Mouse (Mus musculus) activated CD4-positive, CD25-positive, alpha-beta regulatory T cell, adult 4 months (primary cell): Measurements from ENCODE around the gene Krba1. TPM values are rescaled to one million over a fixed set of nuclear protein-coding genes. Genes with fewer than 3 reads are reported as not detected.

Experiments used
- ATAC-seq: one replicate; pipeline ENCODE4 v1.8.0; 2017
- polyA plus RNA-seq, 2 experiments: library from polyadenylated mRNA; unstranded; fragments of 100-300 nt; shearing (Covaris generic); gene quantifications; one replicate each; pipeline ENCODE4 v1.2.1; 2017

Gene Krba1
- polyA plus RNA-seq, 2 experiments from 2014 or later, result 9.8 to 11.1 TPM

DNA sequence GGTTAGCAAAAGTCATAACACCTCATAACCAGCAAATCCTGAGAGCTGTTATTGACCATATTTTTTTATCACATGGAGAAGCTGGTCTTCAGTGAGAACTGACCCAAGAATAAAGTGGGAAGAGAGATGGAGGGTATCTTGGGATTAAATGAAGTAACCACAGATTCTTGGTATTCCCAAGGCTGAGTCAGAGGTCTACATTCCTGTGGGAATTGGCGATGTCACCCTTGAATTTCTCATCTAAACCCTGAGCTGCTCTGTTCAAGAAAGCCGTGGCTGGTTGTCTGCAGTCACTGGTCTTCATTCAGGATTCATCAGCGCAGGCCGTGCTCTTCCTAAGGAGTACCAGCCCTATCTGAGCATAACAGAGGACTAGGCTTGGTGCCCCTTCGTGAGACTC is 31.6 kb downstream of the Krba1 start:
- ATAC-seq, result no peak

DNA sequence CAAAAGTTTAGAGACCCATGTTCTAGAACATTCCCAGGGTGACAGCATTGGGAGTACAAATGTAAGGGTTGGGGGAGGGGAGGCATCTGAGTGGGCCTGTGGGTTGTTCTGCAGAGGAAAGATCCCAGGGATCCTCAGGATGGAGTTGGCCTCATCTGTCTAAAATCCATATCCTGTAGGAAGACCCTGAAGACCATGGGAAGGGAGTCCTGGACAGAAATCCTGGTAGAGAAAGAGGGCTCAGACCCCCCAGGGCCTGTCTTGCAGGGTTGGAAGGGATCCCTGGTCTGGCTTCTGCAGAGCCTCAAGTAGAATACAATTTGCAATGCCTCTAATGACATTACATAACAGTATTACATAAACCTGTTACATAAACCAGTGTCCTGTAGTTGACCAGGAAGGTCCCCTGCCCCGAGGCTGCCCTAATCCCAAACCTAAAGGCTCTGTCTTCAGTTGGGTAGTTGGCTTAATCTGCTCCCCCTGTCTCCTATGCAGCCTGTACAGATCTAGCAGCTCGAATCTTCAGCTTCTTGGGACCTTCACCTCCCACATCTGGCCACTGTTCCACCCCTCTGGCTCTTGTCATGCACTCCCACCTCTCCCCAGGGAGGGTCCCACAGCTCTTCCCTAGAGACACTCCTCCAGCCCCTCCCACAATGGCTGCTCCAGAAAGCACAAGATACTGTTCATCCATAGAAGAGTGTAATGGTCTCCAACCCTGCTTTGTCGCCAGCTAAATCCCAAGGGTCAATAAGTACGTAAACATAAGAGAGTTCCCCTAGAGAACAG is 33.6 kb downstream of the Krba1 start:
- no peak for ATAC-seq

DNA sequence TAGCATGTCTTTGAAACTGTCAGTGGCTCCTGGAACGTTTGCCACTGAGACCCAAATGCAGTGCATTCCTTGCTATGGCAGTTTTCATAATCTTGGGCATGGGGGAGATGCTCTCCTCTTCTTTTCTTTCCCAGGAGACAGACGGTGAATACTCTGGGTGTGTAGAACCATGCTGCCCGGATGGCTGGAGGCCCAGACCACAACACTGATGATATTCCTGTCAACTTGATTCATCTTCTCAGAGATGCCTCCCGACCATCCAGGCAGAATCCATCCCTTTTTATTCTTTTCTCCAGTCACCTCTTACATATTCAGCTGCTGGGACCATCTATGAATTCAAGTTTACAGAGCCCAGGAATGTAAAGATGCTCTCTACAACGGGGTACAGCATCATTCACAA is 35.4 kb downstream of the Krba1 start:
- ATAC-seq, result no peak

DNA sequence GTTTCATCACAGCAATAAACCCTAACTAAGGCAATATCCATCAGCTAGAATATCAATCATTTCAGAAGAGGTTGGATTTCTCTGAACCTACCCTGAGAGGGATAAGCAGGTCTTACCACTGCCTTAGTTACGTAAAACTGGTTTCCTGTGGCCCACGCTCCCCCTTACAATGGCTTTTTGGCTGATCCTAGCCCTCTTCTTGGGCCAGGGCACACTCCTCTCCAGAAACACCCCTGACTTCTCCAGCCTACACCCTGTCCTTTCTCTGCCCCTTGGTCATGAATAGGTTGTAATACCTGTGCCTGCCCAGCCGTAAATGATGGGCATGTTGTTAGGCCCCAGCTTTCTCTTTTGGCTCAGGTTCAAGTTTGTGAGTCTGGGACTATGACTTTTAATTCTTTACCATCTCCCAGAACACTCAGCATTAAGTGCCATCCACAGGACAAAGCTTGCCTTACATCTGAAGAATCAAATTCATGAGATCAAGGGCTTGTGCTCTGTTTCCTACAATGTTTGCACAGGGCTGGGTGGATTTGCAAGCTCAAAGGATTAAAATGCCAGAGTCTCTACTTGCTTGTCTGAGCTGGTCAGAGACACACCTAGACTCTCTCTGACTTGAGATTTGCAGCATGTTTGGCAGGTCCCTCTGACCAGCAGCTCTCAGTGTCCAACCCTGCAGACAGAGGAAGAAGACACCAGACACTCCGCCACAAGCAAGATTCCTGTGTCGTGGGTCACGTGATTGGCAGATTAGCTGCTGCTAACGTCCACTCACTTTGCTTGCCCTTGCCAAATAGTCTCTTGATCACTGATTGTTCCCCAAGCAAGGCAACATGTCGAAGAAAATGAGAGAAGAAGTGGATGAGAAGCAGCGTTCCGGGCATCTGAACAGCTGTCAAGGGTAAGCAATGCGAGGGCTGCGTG is 37.8 kb downstream of the Krba1 start:
- ATAC-seq, result no peak

DNA sequence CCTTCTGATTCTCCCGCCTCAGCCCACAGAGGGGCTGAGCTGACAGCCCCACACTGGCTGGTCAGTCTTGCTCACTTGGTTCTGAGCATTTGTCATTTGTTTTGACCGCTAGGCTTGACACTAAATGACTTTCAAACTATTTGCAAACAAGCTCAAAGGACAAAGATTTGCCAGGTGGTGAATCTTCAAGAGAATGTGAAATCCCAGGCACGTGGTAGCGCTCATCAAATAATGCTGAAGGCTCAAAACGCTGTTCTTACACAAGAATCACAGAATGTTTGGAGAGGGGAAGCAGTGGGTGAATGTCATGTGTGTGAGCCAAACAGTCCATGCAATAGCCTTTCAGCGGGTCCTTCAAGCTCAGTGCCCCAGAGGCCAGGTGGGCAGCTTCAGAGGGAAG is 39.3 kb downstream of the Krba1 start:
- ATAC-seq, result no peak

DNA sequence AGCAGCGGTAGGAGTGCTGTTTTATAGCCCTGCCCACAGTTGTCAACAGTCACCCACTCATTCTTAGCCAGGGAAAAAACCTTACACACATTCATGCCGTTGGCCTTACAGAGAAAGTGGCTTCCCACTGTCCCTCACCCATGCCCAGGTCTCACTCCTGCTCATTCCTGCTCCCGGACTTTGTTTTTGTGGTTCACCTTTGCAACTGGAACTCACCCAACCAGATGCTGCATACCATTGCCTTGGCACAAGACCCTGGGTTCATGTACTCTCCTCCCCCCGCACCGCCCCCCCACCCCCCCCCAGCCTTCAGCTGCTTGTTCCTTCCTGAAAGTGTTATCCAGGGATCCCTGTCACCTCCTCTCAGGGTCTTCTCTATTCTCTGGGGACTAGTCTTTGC is 39.7 kb downstream of the Krba1 start:
- no peak for ATAC-seq

DNA sequence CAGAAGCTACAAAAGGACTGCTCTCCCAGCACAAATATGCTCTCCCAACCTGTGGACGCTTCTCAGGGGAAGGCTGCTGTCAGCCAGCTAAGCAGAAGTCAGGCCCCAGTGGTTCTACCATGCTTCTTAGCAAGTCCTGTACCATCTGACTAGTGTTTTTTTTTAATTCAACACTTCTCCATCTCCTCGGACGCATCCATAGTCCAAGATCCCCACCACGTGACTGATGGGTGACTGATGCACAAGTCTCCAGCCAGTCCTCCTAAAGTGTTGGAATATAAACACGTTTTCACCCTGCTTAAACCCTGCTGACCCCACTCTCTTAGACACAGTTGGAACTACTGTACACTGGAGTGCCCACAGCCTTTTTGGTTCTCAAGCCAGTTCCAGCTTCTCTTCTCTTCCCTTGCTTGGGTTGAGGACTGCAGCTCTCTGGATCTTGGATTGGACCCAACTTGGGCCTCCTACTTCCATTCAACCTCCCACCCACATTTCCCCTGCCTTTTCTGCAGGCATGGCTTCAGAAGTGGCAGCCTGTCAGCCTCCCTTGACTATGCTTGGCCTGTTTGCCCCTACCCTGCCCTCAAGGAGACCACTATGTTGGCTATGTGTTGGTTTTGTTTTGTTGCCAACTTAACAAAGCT is 40.4 kb downstream of the Krba1 start:
- no peak for ATAC-seq

DNA sequence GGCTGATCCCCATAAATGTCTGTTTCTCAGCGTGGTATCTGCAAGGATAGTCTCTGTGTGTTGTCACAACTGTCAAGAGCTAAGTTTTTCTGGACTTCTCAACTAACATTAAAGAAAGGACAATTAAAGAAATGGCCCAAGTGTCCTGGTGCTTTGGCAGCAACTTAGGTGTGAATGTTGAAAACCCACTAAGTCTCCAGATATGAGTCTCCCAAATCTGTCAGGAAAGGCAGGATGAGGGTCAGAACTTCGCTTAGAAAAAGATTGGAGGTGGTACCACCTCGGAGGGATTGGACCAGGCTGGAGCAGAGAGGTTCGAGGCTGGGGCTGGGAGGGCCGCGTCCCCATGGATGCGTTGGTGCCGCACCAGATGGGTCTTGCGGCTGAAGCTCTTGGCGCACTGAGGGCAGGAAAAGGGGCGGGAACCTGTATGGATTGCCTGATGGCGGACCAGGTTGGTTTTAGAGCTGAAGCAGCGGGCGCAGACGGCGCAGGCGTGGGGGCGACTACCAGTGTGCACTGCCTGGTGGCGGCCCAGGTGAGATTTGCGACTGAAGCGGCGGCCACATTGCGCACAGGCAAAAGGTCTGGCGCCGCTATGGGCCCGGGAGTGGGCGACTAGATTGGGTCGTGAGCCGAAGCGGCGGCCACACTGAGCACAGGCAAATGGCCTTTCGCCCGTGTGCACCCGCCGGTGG is 42.4 kb downstream of the Krba1 start:
- no peak for ATAC-seq

DNA sequence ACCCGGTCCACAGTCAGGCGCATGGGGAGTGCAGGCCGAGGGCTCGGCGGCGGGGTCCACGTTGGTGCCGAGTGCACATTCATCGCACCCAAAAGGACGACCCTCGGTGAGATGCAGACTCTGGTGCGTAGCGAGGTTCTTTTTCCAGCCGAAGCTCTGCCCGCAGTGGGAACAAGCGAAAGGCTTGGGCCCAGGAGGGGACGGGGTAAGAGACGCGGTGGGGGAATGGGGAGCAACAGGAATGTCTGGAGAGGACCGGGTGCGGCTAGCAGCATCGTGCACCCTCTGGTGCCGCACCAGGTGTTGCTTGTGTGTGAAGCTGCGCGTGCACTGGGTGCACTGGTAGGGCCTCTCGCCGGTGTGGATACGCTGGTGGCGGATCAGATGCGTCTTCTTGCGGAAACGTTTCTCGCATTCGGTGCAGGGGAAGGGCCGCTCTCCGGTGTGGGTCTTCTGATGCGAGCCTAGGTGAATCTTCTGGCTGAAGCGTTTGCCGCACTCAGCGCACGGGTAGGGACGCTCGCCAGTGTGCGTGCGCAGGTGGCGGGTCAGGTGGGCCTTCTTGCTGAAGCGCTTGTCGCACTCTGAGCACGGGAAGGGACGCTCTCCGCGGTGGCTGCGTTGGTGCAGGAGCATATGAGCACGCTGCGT is 43.2 kb downstream of the Krba1 start:
- ATAC-seq, result no peak

DNA sequence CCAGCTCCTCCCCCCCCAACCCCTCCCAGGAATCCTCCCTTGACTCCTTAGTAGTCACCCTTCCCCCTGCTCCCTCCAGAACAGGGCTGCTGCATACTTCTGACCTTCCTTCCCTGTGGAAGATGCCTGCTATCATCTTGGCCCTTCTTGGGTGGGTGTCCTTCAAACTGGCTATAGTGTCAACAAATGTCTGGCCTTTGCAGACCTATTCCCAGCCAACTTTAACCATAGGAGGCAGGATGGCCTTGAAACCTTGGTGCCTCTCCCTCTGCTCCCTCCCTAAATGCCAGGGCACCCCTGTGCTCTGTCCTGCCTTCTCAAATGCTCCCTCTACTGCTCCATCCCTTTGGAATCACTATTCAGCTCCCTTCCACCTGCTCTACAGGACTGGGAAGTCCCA is 44.3 kb downstream of the Krba1 start:
- no peak for ATAC-seq

DNA sequence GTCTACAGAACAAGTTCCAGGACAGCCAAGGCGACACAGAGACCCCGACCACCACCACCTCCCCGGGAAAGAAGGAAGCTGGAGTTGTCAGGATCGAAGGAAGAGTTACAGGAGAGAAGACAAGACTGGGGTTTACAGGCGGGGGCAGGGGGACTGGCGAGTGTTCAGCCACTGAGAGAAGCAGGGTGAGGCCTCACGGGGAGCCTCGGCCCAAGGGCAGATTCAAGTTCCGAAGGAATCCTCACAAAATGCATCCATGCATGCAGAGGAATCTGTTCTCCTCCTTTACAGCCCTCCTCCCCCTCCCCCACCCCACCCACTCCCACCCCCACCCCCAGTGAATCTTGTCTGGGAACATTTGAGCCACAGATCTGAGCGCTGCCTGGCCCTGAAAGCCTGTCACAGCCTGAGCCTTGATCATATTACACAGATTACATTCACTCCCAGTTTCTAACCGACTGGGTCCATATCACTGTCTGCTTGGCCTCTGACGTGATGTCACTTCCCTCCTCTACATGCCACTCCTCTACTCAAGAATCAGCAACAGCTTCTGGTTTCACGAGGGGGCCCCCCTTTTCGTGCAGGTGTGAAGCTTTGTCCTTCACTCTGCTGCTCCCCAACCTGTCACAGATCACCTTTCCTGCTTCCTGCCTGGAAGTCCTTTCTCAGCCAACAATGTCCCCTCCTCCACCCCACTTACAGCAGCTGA is 45.1 kb downstream of the Krba1 start:
- no peak for ATAC-seq

DNA sequence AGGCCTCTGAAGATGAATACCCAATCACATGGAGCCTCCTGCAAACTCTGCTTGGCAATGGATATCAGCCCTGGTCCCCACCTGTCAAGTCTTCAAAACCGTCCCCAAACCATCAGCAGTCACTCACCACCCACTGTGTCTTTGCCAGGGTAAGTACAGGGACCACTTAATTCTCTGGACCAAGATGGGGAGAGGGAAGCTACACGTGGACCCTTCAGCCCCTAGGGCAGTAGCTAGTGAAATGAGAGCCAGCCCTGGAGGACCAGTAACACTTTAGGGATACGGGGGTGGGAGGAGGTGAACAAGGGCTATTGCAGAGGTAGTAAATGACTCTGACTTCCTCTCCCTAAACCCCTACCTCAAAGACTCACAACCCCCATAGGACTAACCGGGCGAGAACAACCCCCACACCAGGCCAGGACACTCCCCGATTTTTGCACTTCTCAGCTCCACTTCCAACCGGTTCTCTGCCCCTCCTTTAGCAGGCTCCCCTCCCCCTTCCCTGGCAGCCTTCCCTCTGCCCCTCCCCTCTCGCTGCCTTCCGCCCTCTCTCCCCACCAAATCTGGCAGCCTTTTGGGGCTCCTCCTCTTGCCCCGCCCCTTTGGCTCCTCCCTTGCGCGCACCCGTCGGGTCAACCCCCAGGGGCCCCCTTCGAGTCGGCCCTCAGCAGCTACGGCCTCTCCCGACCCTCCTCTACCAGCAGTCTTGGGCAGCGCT is 48.4 kb downstream of the Krba1 start:
- peak; percentile 81 for ATAC-seq

DNA sequence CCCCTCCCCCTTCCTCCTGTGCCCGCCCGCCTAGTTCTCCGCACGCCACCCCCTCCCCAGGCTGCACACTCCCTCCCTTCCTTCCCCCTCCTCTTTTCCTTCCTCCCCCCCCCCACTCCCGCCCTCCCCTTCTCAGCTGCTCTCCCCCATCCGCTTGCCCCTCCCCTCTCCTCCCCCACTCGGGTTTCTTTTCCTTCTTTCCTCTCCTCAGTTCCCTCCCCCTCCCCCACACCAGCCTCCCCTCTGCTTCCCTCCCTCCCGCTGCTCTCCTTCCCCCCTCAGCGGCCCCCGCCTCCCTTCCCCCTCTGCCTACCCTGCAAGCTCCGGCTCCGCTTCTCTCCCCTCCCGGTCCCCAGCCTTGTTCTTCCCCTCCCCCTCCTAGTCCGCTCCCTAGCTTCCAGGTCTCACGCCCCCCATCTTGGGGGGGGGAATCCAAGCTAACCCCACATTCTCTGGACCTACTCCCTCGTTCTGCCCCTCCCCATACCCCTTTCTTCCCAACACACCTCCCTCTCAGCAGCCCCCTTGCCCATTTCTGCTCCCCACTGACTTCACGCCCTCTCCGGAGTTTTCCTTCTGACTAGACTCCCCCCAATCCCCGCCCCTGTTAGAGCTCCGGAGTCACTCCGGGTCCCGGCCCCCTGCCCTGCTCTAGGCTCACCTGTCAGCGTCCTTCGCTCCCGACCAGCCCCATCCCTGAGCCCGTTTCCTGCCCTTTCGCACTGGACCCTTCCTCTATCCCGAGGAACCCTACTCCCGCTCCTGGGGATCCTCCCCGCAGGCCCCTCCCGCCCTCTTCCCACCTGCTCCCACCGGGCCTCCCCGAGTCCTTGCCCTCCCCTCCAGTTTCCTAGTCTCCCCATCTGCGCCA is 49.2 kb downstream of the Krba1 start:
- ATAC-seq, result no peak

DNA sequence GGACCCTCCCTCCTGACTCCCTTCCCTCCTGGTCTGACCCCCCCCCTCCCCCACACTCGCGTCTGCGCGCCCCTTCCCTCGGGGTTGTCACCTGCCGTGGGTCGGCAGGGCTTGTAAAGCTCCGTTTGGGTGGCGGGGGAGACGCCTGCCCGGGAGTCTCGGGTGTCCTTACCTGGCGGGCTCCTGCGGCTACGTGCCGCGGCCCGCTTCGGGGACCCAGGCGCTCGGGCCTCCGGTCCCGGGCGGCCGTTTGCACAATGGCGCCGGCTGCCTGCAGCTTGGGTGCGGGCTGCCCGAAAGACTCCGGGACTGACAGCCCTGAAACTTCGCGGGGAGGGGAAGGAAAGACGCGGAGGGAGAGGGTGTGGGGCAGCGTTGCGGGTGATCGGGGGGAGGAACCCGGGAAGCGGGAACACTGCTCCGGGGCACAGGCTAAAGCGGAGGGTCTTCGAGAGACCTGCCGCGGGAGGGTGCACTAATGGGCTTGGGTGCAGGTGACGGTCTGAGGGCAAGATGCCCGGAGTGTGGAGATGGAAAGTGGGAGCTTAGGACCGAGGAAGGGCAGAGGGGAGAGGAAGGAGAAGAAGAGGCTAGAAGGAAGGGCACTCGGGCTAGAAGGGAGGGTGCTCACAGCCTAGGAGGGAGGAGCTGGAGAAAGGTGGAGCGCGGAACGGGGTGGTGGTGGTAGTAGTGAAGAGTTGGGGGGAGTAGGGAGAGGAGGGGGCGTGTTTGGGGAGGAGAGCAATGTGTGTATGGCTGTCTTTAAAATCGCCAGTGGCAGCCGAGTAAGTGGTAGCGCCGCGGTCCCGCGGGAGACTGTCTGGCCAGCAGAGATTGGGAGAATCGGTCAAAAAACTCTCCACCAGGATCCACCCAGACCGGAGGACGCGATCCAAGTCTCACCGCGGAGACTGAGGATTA is 50.1 kb downstream of the Krba1 start, which contains the start of gene Zfp467:
TSS of gene Zfp467 (minus strand) at position 645 of the 921 bp plus-strand sequence.
- ATAC-seq, result peak; percentile 20

DNA sequence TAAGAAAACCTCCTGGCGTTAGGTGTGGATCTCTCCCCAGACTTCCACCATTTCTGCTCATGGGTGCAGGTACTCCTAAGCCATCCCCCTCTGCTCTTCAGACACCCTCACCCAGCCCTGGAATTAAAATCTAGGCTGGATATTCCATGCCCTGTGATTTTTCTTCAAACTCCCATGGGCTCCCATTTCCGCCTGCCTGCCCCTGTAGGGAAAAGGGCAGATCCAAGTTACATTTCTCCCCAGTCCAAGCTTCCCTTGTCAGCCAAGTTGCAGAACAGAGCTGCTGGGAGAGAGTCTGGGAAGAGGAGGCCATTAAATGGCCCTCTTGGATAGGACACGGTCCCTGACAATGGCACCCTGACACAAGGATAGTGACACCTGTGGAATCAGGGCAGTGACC is 50.9 kb downstream of the Krba1 start:
- ATAC-seq, result no peak

DNA sequence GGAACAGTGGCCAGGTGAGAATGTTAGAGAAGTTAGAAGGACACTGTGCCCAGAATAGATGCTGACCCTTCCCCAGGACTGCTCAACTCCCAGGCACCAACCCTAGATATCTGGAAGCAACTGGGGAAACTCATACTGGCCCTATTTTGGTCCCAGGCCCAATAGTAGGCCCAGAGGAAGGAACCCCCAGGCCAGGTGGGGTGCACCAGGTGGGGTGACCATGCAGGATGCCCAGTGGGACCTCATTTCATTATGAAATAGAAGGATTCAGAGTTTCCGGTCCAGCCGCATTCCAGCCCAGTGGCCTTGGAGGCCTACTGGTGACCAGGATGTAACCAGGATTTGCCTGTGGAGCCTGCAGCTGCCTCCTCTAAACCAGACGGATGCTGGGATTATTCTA is 51.5 kb downstream of the Krba1 start:
- no peak for ATAC-seq

DNA sequence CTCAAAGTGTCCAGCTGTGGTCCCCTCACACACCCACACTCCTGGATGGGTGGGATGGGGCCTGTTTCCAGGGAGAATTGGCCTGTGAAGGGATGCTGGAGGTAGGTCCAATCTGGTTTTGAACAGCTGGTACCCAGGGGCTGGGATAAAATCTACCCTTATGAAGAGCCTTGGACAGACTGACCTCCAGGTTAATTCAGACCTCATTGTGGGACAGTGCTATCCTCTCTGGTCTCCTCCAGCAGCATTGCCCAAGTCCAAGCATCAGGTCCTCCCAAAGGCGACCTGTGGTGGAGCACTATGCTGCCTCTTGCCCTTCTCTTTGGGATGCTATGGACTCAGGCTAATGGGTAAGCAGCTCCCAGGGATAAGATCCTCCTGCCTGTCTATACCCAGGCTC is 52.5 kb downstream of the Krba1 start, which contains the start of gene Sspo:
TSS of gene Sspo (plus strand) at position 301 of the 400 bp plus-strand sequence.
- no peak for ATAC-seq

DNA sequence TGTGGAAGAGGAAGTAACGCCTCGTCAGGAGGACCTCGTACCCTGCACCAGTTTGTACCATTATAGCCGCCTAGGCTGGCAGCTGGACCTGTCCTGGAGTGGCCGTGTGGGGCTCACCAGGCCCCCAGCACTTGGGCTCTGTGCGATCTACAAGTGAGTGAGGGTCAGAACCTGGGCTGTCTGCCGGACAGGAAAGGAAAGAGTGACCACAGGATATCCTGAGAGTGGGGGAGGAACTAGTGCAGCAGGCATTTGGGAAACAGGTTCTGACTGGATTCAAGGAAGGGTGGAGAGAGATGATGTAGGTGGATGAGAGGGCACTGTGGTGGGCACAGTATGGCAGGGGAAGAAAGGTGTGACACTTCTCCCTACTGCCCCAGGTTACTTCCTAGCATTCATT is 53.1 kb downstream of the Krba1 start:
- no peak for ATAC-seq
